Mouse (Mus musculus) liver, adult 2 months (tissue): Measurements from ENCODE around the gene Nufip2.

ENCODE experiments used
- CTCF ChIP-seq: fragments of 200-500 bp; IDR thresholded peaks from 2 replicates; pipeline ENCODE4 v1.5.1; 2011; ENCODE audit warnings: low read depth, low read length, control low read depth
- POLR2A ChIP-seq: fragments of 200-500 bp; IDR thresholded peaks from 2 replicates; pipeline ENCODE4 v1.6.1; 2011; ENCODE audit warnings: low read length, control low read depth; ENCODE audit not compliant: insufficient read depth; ENCODE audit errors: extremely low read depth

GRCm38 (mm10) chr11:77791241-77791727 is 105.3 kb downstream of the Nufip2 start:
- TF ChIP-seq CTCF (no peak), POLR2A (no peak)
